Mouse (Mus musculus): ENCODE results near the gene Armc10. TPM values are rescaled to one million over a fixed set of nuclear protein-coding genes. Genes with fewer than 3 reads are reported as not detected.
A peak's percentile ranks its signal among the peaks of the same experiment; 100 is the strongest.
"Not testable (repeated sequence)": the region's sequence is repeated elsewhere in the genome, so short reads cannot be mapped to it uniquely, and the experiment has no call there.

Gene Armc10
- polyA plus RNA-seq, 1 experiment from 2014 or later: 35.6 TPM

GRCm38 (mm10) chr5:21693372-21693870, 47.8 kb downstream of the Armc10 start:
- Histone ChIP-seq H3K4me2 (no peak overlapping the region), H3K9ac (no peak overlapping the region), H3K4me3 (replicated peaks) (no peak overlapping the region), H3K27me3 (replicated peaks) (no peaks in the 10 kb centered on the region), H3K9me3 (no peaks in the 10 kb centered on the region), H3K36me3 (no peaks in the 10 kb centered on the region), H3K4me1 (no peaks in the 10 kb centered on the region), H3K27ac (no peak overlapping the region)
- 60% methylated on average over 3 of the region's 3 CpGs for WGBS
- ATAC-seq (ENCODE audit: insufficient read depth, low FRiP score, low read depth): no peak

GRCm38 (mm10) chr5:21694854-21695490, 49.4 kb downstream of the Armc10 start:
- Histone ChIP-seq H3K27me3 (replicated peaks) (no peaks in the 10 kb centered on the region), H3K27ac (no peak overlapping the region), H3K4me3 (replicated peaks) (no peak overlapping the region), H3K4me2 (no peak overlapping the region), H3K9me3 (no peaks in the 10 kb centered on the region), H3K36me3 (no peaks in the 10 kb centered on the region), H3K9ac (no peak overlapping the region), H3K4me1 (no peaks in the 10 kb centered on the region)
- WGBS: 64% methylated on average over 3 of the region's 3 CpGs
- peak; percentile 58 for ATAC-seq (ENCODE audit: insufficient read depth, low FRiP score, low read depth)

GRCm38 (mm10) chr5:21699555-21699954, 53.9 kb downstream of the Armc10 start:
- not testable (repeated sequence) for H3K9me3 ChIP-seq; H3K4me1 ChIP-seq; H3K27me3 ChIP-seq (replicated peaks); H3K36me3 ChIP-seq; H3K4me2 ChIP-seq; H3K27ac ChIP-seq; H3K9ac ChIP-seq; H3K4me3 ChIP-seq (replicated peaks); ATAC-seq (ENCODE audit: insufficient read depth, low FRiP score, low read depth)
- whole genome bisulfite sequencing: 86% methylated on average over 3 of the region's 3 CpGs

GRCm38 (mm10) chr5:21700272-21700821, 54.7 kb downstream of the Armc10 start:
- peak overlapping the region; percentile 61 for H3K4me3 ChIP-seq (replicated peaks)
- peak overlapping the region; percentile 24; the same call in 1 of the 2 replicates for H3K9ac ChIP-seq
- peak overlapping the region; percentile 81 for H3K4me2 ChIP-seq
- H3K27me3 ChIP-seq (replicated peaks): no peaks in the 10 kb centered on the region
- no peak for ATAC-seq (ENCODE audit: insufficient read depth, low FRiP score, low read depth)
- no peaks in the 10 kb centered on the region for H3K4me1 ChIP-seq
- H3K9me3 ChIP-seq: no peaks in the 10 kb centered on the region
- no peaks in the 10 kb centered on the region for H3K36me3 ChIP-seq
- 16% methylated on average over 10 of the region's 10 CpGs for WGBS
- no peak overlapping the region for H3K27ac ChIP-seq

- Histone ChIP-seq H3K27me3 (replicated peaks) (no peaks in the 10 kb centered on the region), H3K36me3 (no peaks in the 10 kb centered on the region), H3K9ac (peak overlapping the region; percentile 24; the same call in 1 of the 2 replicates), H3K9me3 (no peaks in the 10 kb centered on the region), H3K4me1 (no peaks in the 10 kb centered on the region), H3K4me2 (peak overlapping the region; percentile 81), H3K4me3 (replicated peaks) (peak overlapping the region; percentile 61), H3K27ac (0 out of 2 replicates have a peak overlapping the region, but pooled peaks have one; percentile 21)
- WGBS: under 1% methylated on average over 22 of the region's 22 CpGs
- peak; percentile 6 for ATAC-seq (ENCODE audit: insufficient read depth, low FRiP score, low read depth)
Measured at GRCm38 (mm10) chr5:21700934-21701333, 55.3 kb downstream of the Armc10 start.

GRCm38 (mm10) chr5:21701351-21702008, 55.9 kb downstream of the Armc10 start, which contains the start of gene Napepld:
TSS of gene Napepld (minus strand) at chr5:21701396.
- H3K4me3 ChIP-seq (replicated peaks): peak within 1 kb of the TSS; percentile 61
- WGBS: under 1% methylated on average over 58 of the region's 59 CpGs
- no peaks in the 10 kb centered on the region for H3K9me3 ChIP-seq
- H3K4me2 ChIP-seq: peak within 1 kb of the TSS; percentile 81
- ATAC-seq (ENCODE audit: insufficient read depth, low FRiP score, low read depth): peak; percentile 99
- no peaks in the 10 kb centered on the region for H3K36me3 ChIP-seq
- no peaks in the 10 kb centered on the region for H3K4me1 ChIP-seq
- H3K27me3 ChIP-seq (replicated peaks): no peaks in the 10 kb centered on the region
- peak within 1 kb of the TSS; percentile 73 for H3K9ac ChIP-seq
- H3K27ac ChIP-seq: peak within 1 kb of the TSS; percentile 95

- Histone ChIP-seq H3K9ac (no peak overlapping the region; the same call in 1 of the 2 replicates), H3K4me1 (no peaks in the 10 kb centered on the region), H3K27me3 (replicated peaks) (no peaks in the 10 kb centered on the region), H3K4me3 (replicated peaks) (peak overlapping the region; percentile 61), H3K9me3 (no peaks in the 10 kb centered on the region), H3K36me3 (no peaks in the 10 kb centered on the region), H3K27ac (peak overlapping the region; percentile 95), H3K4me2 (peak overlapping the region; percentile 78)
- ATAC-seq (ENCODE audit: insufficient read depth, low FRiP score, low read depth): no peak
- 50% methylated on average over 2 of the region's 2 CpGs for WGBS
Measured at GRCm38 (mm10) chr5:21702009-21702364, 56.4 kb downstream of the Armc10 start.

- WGBS: 67% methylated on average over 6 of the region's 6 CpGs
- H3K9ac ChIP-seq: no peak overlapping the region
- H3K4me2 ChIP-seq: no peak overlapping the region
- no peak overlapping the region for H3K27ac ChIP-seq
- no peaks in the 10 kb centered on the region for H3K36me3 ChIP-seq
- no peaks in the 10 kb centered on the region for H3K27me3 ChIP-seq (replicated peaks)
- no peaks in the 10 kb centered on the region for H3K9me3 ChIP-seq
- H3K4me3 ChIP-seq (replicated peaks): no peak overlapping the region
- ATAC-seq (ENCODE audit: insufficient read depth, low FRiP score, low read depth): no peak
- no peaks in the 10 kb centered on the region for H3K4me1 ChIP-seq
Measured at GRCm38 (mm10) chr5:21702873-21703475, 57.4 kb downstream of the Armc10 start.

- H3K4me1 ChIP-seq: no peaks in the 10 kb centered on the region
- no peaks in the 10 kb centered on the region for H3K36me3 ChIP-seq
- no peaks in the 10 kb centered on the region for H3K9me3 ChIP-seq
- H3K27ac ChIP-seq: no peak overlapping the region
- no peak overlapping the region for H3K9ac ChIP-seq
- no peak overlapping the region for H3K4me3 ChIP-seq (replicated peaks)
- WGBS: 68% methylated on average over 3 of the region's 3 CpGs
- ATAC-seq (ENCODE audit: insufficient read depth, low FRiP score, low read depth): no peak
- no peak overlapping the region for H3K4me2 ChIP-seq
- no peaks in the 10 kb centered on the region for H3K27me3 ChIP-seq (replicated peaks)
Measured at GRCm38 (mm10) chr5:21703708-21704107, 58.1 kb downstream of the Armc10 start.

- Histone ChIP-seq H3K36me3 (no peaks in the 10 kb centered on the region), H3K27ac (no peak overlapping the region), H3K9ac (no peak overlapping the region), H3K4me2 (no peak overlapping the region), H3K4me1 (no peaks in the 10 kb centered on the region), H3K4me3 (replicated peaks) (no peak overlapping the region), H3K27me3 (replicated peaks) (no peaks in the 10 kb centered on the region), H3K9me3 (no peaks in the 10 kb centered on the region)
- 69% methylated on average over 4 of the region's 4 CpGs for WGBS
- ATAC-seq (ENCODE audit: insufficient read depth, low FRiP score, low read depth): no peak
Measured at GRCm38 (mm10) chr5:21706546-21706945, 60.9 kb downstream of the Armc10 start.

GRCm38 (mm10) chr5:21708011-21708410, 62.4 kb downstream of the Armc10 start:
- not testable (repeated sequence) for H3K4me2 ChIP-seq; H3K4me1 ChIP-seq; H3K27me3 ChIP-seq (replicated peaks); ATAC-seq (ENCODE audit: insufficient read depth, low FRiP score, low read depth); H3K27ac ChIP-seq; H3K9ac ChIP-seq; H3K36me3 ChIP-seq; H3K9me3 ChIP-seq; H3K4me3 ChIP-seq (replicated peaks)
- WGBS: 87% methylated on average over 8 of the region's 8 CpGs

Data from stomach, embryonic 15.5 days (tissue).